Mouse (Mus musculus) brain, embryonic 14.5 days (tissue): ENCODE measurements around the gene Ptgds.

Experiments
- CTCF ChIP-seq: fragments of 200-500 bp; IDR thresholded peaks from 2 replicates; pipeline ENCODE4 v1.5.1; 2012; ENCODE audit warnings: inconsistent platforms, mild to moderate bottlenecking, moderate library complexity, borderline replicate concordance; ENCODE audit not compliant: insufficient read depth, insufficient read length; ENCODE audit errors: extremely low read depth
- POLR2A ChIP-seq: fragments of 200-500 bp; IDR thresholded peaks from 2 replicates; pipeline ENCODE4 v1.6.1; 2012; ENCODE audit warnings: mild to moderate bottlenecking, inconsistent platforms, borderline replicate concordance; ENCODE audit not compliant: poor library complexity, insufficient read depth, insufficient read length, severe bottlenecking; ENCODE audit errors: extremely low read depth

GRCm38 (mm10) chr2:25422587-25423410 is 47.0 kb downstream of the Ptgds start, which contains the start of gene Fut7:
- TF ChIP-seq CTCF (no peak), POLR2A (no peak)
